8 mouse cellular contexts compared by ENCODE assay signal in genomic region chr2:13558607-13559262, GRCm38 (mm10). TPM values are rescaled to one million over a fixed set of nuclear protein-coding genes. Genes with fewer than 3 reads are reported as not detected.
DNase-seq lines count a peak whose midpoint lies in the region; ATAC-seq and TF ChIP-seq lines count a peak whose summit lies in the region.

No protein-coding gene starts in this region.

- no peak overlapping the region for H3K4me3 ChIP-seq in liver, postnatal 0 days (ENCODE audit: low read depth, low read length)
- H3K4me3 ChIP-seq in hindbrain, embryonic 12.5 days = no peak overlapping the region

- H3K36me3 ChIP-seq in liver, postnatal 0 days (replicated peaks; ENCODE audit: insufficient read depth, low read length) = no peaks in the 10 kb centered on the region
- H3K36me3 ChIP-seq in hindbrain, embryonic 12.5 days = no peaks in the 10 kb centered on the region

- peak overlapping the region; percentile 44; the same call in 1 of the 2 replicates for H3K27ac ChIP-seq in liver, postnatal 0 days (ENCODE audit: low read depth)
- no peak overlapping the region for H3K27ac ChIP-seq in hindbrain, embryonic 12.5 days

- WGBS in liver, postnatal 0 days (ENCODE audit: insufficient replicate concordance) = 29% methylated on average over 5 of the region's 5 CpGs
- WGBS in hindbrain, embryonic 12.5 days = 43% methylated on average over 5 of the region's 5 CpGs

- ATAC-seq in frontal cortex, adult (ENCODE audit: low TSS enrichment) = peak; percentile 95
- ATAC-seq in liver, postnatal 0 days = peak; percentile 86
- no peak for ATAC-seq in hindbrain, embryonic 12.5 days (ENCODE audit: low FRiP score)

- no peaks in the 10 kb centered on the region for H3K4me1 ChIP-seq in liver, postnatal 0 days (ENCODE audit: insufficient read depth)
- H3K4me1 ChIP-seq in hindbrain, embryonic 12.5 days = no peaks in the 10 kb centered on the region

- H3K27me3 ChIP-seq in liver, postnatal 0 days (ENCODE audit: insufficient read depth, low read length) = no peaks in the 10 kb centered on the region
- H3K27me3 ChIP-seq in hindbrain, embryonic 12.5 days = no peaks in the 10 kb centered on the region

- no peak for DNase-seq in frontal cortex, postnatal 25 days (ENCODE audit: low spot score in 2 of 2)
- peak; percentile 70 to 76 for DNase-seq in B cell, adult 2 months
- peak; percentile 79 for DNase-seq in fibroblast of lung, adult 2 months (ENCODE audit: low read depth)
- DNase-seq in liver, postnatal 0 days = no peak
- DNase-seq in left cerebral cortex, postnatal 10 days (ENCODE audit: extremely low spot score in 1 of 2, low spot score in 2 of 2) = no peak
- DNase-seq in testis, postnatal 14 days (ENCODE audit: low spot score) = no peak

- TF ChIP-seq CTCF in liver, postnatal 0 days (IDR thresholded peaks at IDR 0.05; ENCODE audit: low read depth) = no peak

- intact Hi-C loops in left cerebral cortex, postnatal 10 days (cut with DNase I) = no loop called here

- H3K4me2 ChIP-seq in liver, postnatal 0 days (ENCODE audit: low read depth, low read length) = no peak overlapping the region
- no peak overlapping the region for H3K4me2 ChIP-seq in hindbrain, embryonic 12.5 days (replicated peaks)

- H3K9me3 ChIP-seq in liver, postnatal 0 days (ENCODE audit: low read length) = no peaks in the 10 kb centered on the region
- no peaks in the 10 kb centered on the region for H3K9me3 ChIP-seq in hindbrain, embryonic 12.5 days (replicated peaks)

- H3K9ac ChIP-seq in liver, postnatal 0 days (replicated peaks) = no peak overlapping the region
- H3K9ac ChIP-seq in hindbrain, embryonic 12.5 days = no peak overlapping the region

- no peak for TF ChIP-seq EP300 in liver, postnatal 0 days (IDR thresholded peaks at IDR 0.05; ENCODE audit: low read depth)

RNA-seq across cellular contexts. Expression of gene Trdmt1, which starts 14.3 kb away (rescaled TPM):
- polyA plus RNA-seq in liver, postnatal 0 days (2015; fragmentation: Nextera tagmentation; extraction: Ambion mirVana) = 4.1 and 4.4 TPM in 2 replicates
- polyA plus RNA-seq in hindbrain, embryonic 12.5 days (2016; fragmentation: Nextera tagmentation; extraction: Ambion mirVana) = 6.4 and 7.9 TPM in 2 replicates
- 1 to 10 TPM; 6.5 to 6.6 TPM for total RNA-seq in left cerebral cortex, postnatal 10 days (2021)

RNA-seq across cellular contexts. Expression of gene Vim, which starts 15.0 kb away (rescaled TPM):
- 97.4 and 105 TPM in 2 replicates for polyA plus RNA-seq in liver, postnatal 0 days (2015; fragmentation: Nextera tagmentation; extraction: Ambion mirVana)
- 1,011 and 1,056 TPM in 2 replicates for polyA plus RNA-seq in hindbrain, embryonic 12.5 days (2016; fragmentation: Nextera tagmentation; extraction: Ambion mirVana)
- 10 to 100 TPM; 85.9 to 87.7 TPM for total RNA-seq in left cerebral cortex, postnatal 10 days (2021)

Comparison
In these comparisons a context has a peak if more than half of its experiments do, and no peak if none do; other contexts are left out.
1. DNase-seq: peak in B cell, adult 2 months (2 of 2) and fibroblast of lung, adult 2 months (single experiment); none in frontal cortex, postnatal 25 days (0 of 2), liver, postnatal 0 days (single experiment), left cerebral cortex, postnatal 10 days (0 of 2) and testis, postnatal 14 days (single experiment).